Mouse (Mus musculus) lung, postnatal 4 days (tissue): Measurements from ENCODE around the gene Cavin1.

Experiments
- DNase-seq, 2 experiments: peaks; one replicate each; pipeline ENCODE4 v3.0.0; 2021

The Cavin1 gene

GRCm38 (mm10) chr11:100908567-100908966 is 62.1 kb downstream of the Cavin1 start:
- DNase-seq, result no peak

GRCm38 (mm10) chr11:100908112-100908511 is 62.6 kb downstream of the Cavin1 start:
- DNase-seq, result no peak

GRCm38 (mm10) chr11:100906885-100907284 is 63.8 kb downstream of the Cavin1 start:
- no peak for DNase-seq
